Mouse (Mus musculus) olfactory bulb, adult 2 months (tissue): ENCODE measurements around the gene Krt222. TPM values are rescaled to one million over a fixed set of nuclear protein-coding genes. Genes with fewer than 3 reads are reported as not detected.
"Not testable (repeated sequence)": the region's sequence is repeated elsewhere in the genome, so short reads cannot be mapped to it uniquely, and the experiment has no call there.

Experiments
- H3K27ac ChIP-seq: fragments of 200-500 bp; 2 replicates; pipeline ENCODE4 v1.5.1; 2012; ENCODE audit warnings: low read depth, low read length; ENCODE audit not compliant: insufficient read depth
- H3K4me1 ChIP-seq: fragments of 200-500 bp; 2 replicates; pipeline ENCODE4 v1.6.1; 2012; ENCODE audit warnings: low read length; ENCODE audit not compliant: control insufficient read depth, insufficient read depth
- H3K4me3 ChIP-seq: fragments of 200-500 bp; 2 replicates; pipeline ENCODE4 v1.5.1; 2012; ENCODE audit warnings: mild to moderate bottlenecking, low read depth, low read length, moderate library complexity; ENCODE audit not compliant: insufficient read depth
- CTCF ChIP-seq: fragments of 200-500 bp; IDR thresholded peaks from 2 replicates; pipeline ENCODE4 v1.5.1; 2012; ENCODE audit warnings: low read depth, mild to moderate bottlenecking, low read length, moderate library complexity; ENCODE audit not compliant: insufficient read depth
- POLR2A ChIP-seq: fragments of 200-500 bp; IDR thresholded peaks from 2 replicates; pipeline ENCODE4 v1.6.1; 2012; ENCODE audit warnings: mild to moderate bottlenecking, low read depth, low read length, moderate library complexity; ENCODE audit not compliant: insufficient read depth
- WGBS: fragments of 180-500 bp; shearing (Covaris S2); methylation state at CpG from one replicate; pipeline ENCODE4 v1.1.7; 2018; 5-methylcytosine and 5-hydroxymethylcytosine counted together
- polyA plus RNA-seq: library from polyadenylated mRNA; stranded (reverse); fragments of >200 nt; gene quantifications from 2 replicates; pipeline ENCODE4 v1.2.4, GENCODE M21; 2012; ENCODE audit warnings: low replicate concordance; ENCODE audit not compliant: missing spikeins, insufficient read depth, insufficient read length

Krt222 gene
- polyA plus RNA-seq, 1 experiment = not detected

DNA sequence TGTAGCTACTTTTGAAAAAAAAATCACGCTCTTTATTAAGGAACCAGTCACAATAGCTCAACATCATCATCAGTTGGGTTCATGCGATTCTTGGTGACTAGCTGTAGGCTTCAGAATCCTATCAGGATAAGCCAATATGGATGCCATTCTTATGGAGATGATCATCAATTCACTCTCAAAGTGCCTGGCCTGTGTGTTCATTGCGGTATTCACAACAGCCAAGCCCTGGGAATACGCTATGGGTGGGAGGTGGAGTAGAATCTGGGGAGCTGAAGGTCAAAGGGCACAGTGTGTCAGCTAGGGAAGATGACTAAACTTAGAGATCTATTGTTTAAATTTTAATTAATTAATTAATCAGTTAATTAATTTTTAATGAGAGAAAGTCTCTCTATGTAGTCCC is 4.0 kb upstream of the Krt222 start:
- 95% methylated on average over 4 of the region's 4 CpGs for WGBS
- Histone ChIP-seq H3K4me3 (no peak overlapping the region), H3K4me1 (peaks cover 6% of the 10 kb centered on the region), H3K27ac (no peak overlapping the region)
- TF ChIP-seq POLR2A (no peak), CTCF (no peak)

GRCm38 (mm10) chr11:99244519-99244918 is 634 bp upstream of the Krt222 start:
- H3K27ac ChIP-seq = 0 out of 2 replicates have a peak overlapping the region, but pooled peaks have one; percentile 80
- not testable (repeated sequence) for H3K4me3 ChIP-seq, H3K4me1 ChIP-seq
- WGBS = 31% methylated on average over 3 of the region's 3 CpGs

DNA sequence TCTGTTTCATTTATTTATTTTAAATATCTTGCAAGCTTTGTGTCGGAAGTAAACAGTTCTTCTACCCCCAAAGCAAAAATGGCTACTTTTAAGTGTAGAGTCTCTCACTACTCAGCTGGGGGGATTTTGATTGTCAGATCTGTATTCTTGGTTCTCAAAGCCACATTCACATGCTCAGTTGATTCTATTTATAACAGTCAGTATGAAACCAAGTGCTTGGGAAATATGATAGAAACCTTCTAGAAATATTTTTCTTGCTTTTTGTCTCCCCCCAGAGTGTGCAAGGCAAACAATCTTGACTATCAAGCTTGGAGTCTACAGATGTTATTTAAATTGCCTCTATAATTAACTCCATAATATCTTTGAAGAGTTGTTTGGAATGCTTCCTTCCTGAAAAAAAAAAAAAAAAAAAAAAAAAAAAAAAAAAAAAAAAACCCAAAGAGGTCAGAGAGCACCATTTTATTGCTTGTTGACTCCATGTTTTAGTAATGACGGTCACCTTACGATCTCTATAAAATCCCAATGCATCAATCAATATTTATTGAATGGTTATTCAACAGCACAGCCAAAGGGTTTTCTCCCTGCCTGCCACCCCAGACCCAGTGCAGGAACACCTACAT is 575 bp downstream of the Krt222 start:
- no peaks in the 10 kb centered on the region for H3K4me1 ChIP-seq
- H3K27ac ChIP-seq = peak overlapping the region; percentile 80
- H3K4me3 ChIP-seq = peak overlapping the region; percentile 61
- WGBS = 36% methylated on average over 3 of the region's 3 CpGs
- no peak for TF ChIP-seq POLR2A

GRCm38 (mm10) chr11:99242056-99242455 is 1.8 kb downstream of the Krt222 start:
- WGBS = 82% methylated on average over 5 of the region's 5 CpGs
- TF ChIP-seq POLR2A (no peak), CTCF (no peak)

GRCm38 (mm10) chr11:99238468-99238867 is 5.4 kb downstream of the Krt222 start:
- Histone ChIP-seq H3K4me1 (no peaks in the 10 kb centered on the region), H3K4me3 (no peak overlapping the region), H3K27ac (no peak overlapping the region)
- WGBS = 77% methylated on average over 14 of the region's 14 CpGs
- TF ChIP-seq CTCF = no peak

More at GRCm38 (mm10) chr11:99242056-99242455, 1.8 kb downstream of the Krt222 start:
- no peak overlapping the region for H3K27ac ChIP-seq
- H3K4me3 ChIP-seq = no peak overlapping the region
- H3K4me1 ChIP-seq = no peaks in the 10 kb centered on the region

- H3K27ac ChIP-seq = peak overlapping the region; percentile 92
- TF ChIP-seq POLR2A (no peak), CTCF (no peak)
- WGBS = 17% methylated on average over 15 of the region's 15 CpGs
- H3K4me1 ChIP-seq = peaks cover 2% of the 10 kb centered on the region; the same call in 1 of the 2 replicates
- H3K4me3 ChIP-seq = peak overlapping the region; percentile 91
Measured at GRCm38 (mm10) chr11:99231049-99231816, 12.7 kb downstream of the Krt222 start.

GRCm38 (mm10) chr11:99230261-99231048 is 13.4 kb downstream of the Krt222 start, which contains the start of gene Smarce1:
Gene Smarce1 (minus strand): TSS chr11:99231017.
- peak within 1 kb of the TSS; percentile 92 for H3K27ac ChIP-seq
- H3K4me1 ChIP-seq = peaks cover 2% of the 10 kb centered on the region; the same call in 1 of the 2 replicates
- TF ChIP-seq POLR2A = peak; percentile 39; the same call in 1 of the 2 replicates
- no peak; the same call in 1 of the 2 replicates for TF ChIP-seq CTCF
- WGBS = under 1% methylated on average over 87 of the region's 87 CpGs
- H3K4me3 ChIP-seq = peak within 1 kb of the TSS; percentile 91

- under 1% methylated on average over 31 of the region's 31 CpGs for WGBS
- Histone ChIP-seq H3K4me1 (peaks cover 2% of the 10 kb centered on the region; the same call in 1 of the 2 replicates), H3K4me3 (peak overlapping the region; percentile 91), H3K27ac (peak overlapping the region; percentile 92; the same call in 1 of the 2 replicates)
- no peak for TF ChIP-seq CTCF
Measured at GRCm38 (mm10) chr11:99229641-99230260, 14.1 kb downstream of the Krt222 start.
